Mouse (Mus musculus) MEL (cell line): ENCODE results near the gene Gm49387. TPM values are rescaled to one million over a fixed set of nuclear protein-coding genes. Genes with fewer than 3 reads are reported as not detected.

Experiments
- DNase-seq: peaks from one replicate; pipeline ENCODE4 v3.0.0; 2011; ENCODE audit warnings: low read depth, low spot score
- H3K27ac ChIP-seq: 2 replicates; pipeline ENCODE4 v1.5.1; 2012; ENCODE audit warnings: low read depth, mild to moderate bottlenecking, control low read depth, low read length, moderate library complexity; ENCODE audit not compliant: control insufficient read depth
- H3K27me3 ChIP-seq, 2 experiments: fragments of 150-350 bp in 1 of 2; sonication (generic) in 1 of 2; 2 replicates each; pipeline ENCODE4 v1.6.1; 2012; ENCODE audit warnings: low read length in 2 of 2, mild to moderate bottlenecking in 2 of 2, improper control_type of control experiment in 1 of 2, moderate library complexity in 1 of 2; ENCODE audit not compliant: insufficient read depth in 2 of 2, control insufficient read depth in 1 of 2
- H3K36me3 ChIP-seq, 2 experiments: 2 replicates each; pipeline ENCODE4 v1.6.1; 2012 to 2014; ENCODE audit warnings: low read length in 2 of 2, improper control_type of control experiment in 1 of 2, inconsistent platforms in 1 of 2, mild to moderate bottlenecking in 1 of 2; ENCODE audit not compliant: insufficient read depth in 2 of 2, control insufficient read depth in 1 of 2
- H3K4me1 ChIP-seq, 2 experiments: fragments of 150-350 bp in 1 of 2; sonication (generic) in 1 of 2; 2 replicates each; pipeline ENCODE4 v1.6.1; 2012; ENCODE audit warnings: low read length in 2 of 2, improper control_type of control experiment in 1 of 2, mild to moderate bottlenecking in 1 of 2; ENCODE audit not compliant: insufficient read depth in 2 of 2, control insufficient read depth in 1 of 2
- H3K4me3 ChIP-seq, 2 experiments: fragments of 150-350 bp in 1 of 2; sonication (generic) in 1 of 2; 2 replicates each; pipeline ENCODE4 v1.5.1; 2012; ENCODE audit warnings: low read depth in 2 of 2, low read length in 2 of 2, mild to moderate bottlenecking in 2 of 2, moderate library complexity in 2 of 2, control low read depth in 1 of 2, improper control_type of control experiment in 1 of 2; ENCODE audit not compliant: control insufficient read depth in 1 of 2, insufficient read depth in 1 of 2
- H3K79me2 ChIP-seq: 2 replicates; pipeline ENCODE4 v1.6.1; 2012; ENCODE audit warnings: mild to moderate bottlenecking, low read length, moderate library complexity; ENCODE audit not compliant: control insufficient read depth, poor library complexity, insufficient read depth
- H3K9ac ChIP-seq: 2 replicates; pipeline ENCODE4 v1.6.1; 2012; ENCODE audit warnings: low read depth, mild to moderate bottlenecking, control low read depth, low read length, moderate library complexity; ENCODE audit not compliant: control insufficient read depth, poor library complexity, severe bottlenecking
- H3K9me3 ChIP-seq: fragments of 150-350 bp; sonication (generic); replicated peaks from 2 replicates; pipeline ENCODE4 v1.6.1; 2012; ENCODE audit warnings: mild to moderate bottlenecking, low read length, improper control_type of control experiment, moderate library complexity; ENCODE audit not compliant: insufficient read depth
- CHD1 ChIP-seq: IDR thresholded peaks from 2 replicates; pipeline ENCODE4 v1.6.1; 2012; ENCODE audit warnings: low read depth, mild to moderate bottlenecking, inconsistent platforms, low read length, improper control_type of control experiment
- CTCF ChIP-seq, 3 experiments: IDR thresholded peaks in 2 of 3; conservative IDR thresholded peaks in 1 of 3; 2 replicates each; pipeline ENCODE4 v1.5.1; 2011 to 2012; ENCODE audit warnings: low read length in 3 of 3, low read depth in 2 of 3, mild to moderate bottlenecking in 2 of 3, improper control_type of control experiment in 1 of 3, inconsistent platforms in 1 of 3, mixed read lengths in 1 of 3, moderate library complexity in 1 of 3; ENCODE audit not compliant: control insufficient read depth in 1 of 3, insufficient read depth in 1 of 3, poor library complexity in 1 of 3, severe bottlenecking in 1 of 3
- ELF1 ChIP-seq: IDR thresholded peaks from 2 replicates; pipeline ENCODE4 v1.6.1; 2014; ENCODE audit warnings: low read depth, mild to moderate bottlenecking, inconsistent platforms, low read length, improper control_type of control experiment, moderate library complexity
- ETS1 ChIP-seq: IDR thresholded peaks from 2 replicates; pipeline ENCODE4 v1.6.1; 2012; ENCODE audit warnings: low read depth, mild to moderate bottlenecking, inconsistent platforms, low read length, improper control_type of control experiment, moderate library complexity
- GABPA ChIP-seq: IDR thresholded peaks from 2 replicates; pipeline ENCODE4 v1.6.1; 2012; ENCODE audit warnings: low read depth, mild to moderate bottlenecking, inconsistent platforms, low read length, improper control_type of control experiment, moderate library complexity
- GATA1 ChIP-seq: IDR thresholded peaks from 2 replicates; pipeline ENCODE4 v1.6.1; 2011; ENCODE audit warnings: low read depth, low read length, improper control_type of control experiment
- KAT2A ChIP-seq: conservative IDR thresholded peaks from 2 replicates; pipeline ENCODE4 v1.6.1; 2012; ENCODE audit warnings: low read depth, low read length, improper control_type of control experiment, inconsistent platforms
- MAFK ChIP-seq: IDR thresholded peaks from 2 replicates; pipeline ENCODE4 v1.6.1; 2011; ENCODE audit warnings: low read depth, mild to moderate bottlenecking, low read length, improper control_type of control experiment, borderline replicate concordance
- MAZ ChIP-seq: IDR thresholded peaks from 2 replicates; pipeline ENCODE4 v1.6.1; 2012; ENCODE audit warnings: low read depth, mild to moderate bottlenecking, inconsistent platforms, low read length, improper control_type of control experiment
- MEF2A ChIP-seq: IDR thresholded peaks from 2 replicates; pipeline ENCODE4 v1.6.1; 2014; ENCODE audit warnings: low read depth, mild to moderate bottlenecking, inconsistent platforms, low read length, improper control_type of control experiment; ENCODE audit not compliant: poor library complexity, insufficient replicate concordance, severe bottlenecking; ENCODE audit errors: extremely low read depth
- MXI1 ChIP-seq: IDR thresholded peaks from 2 replicates; pipeline ENCODE4 v1.6.1; 2011; ENCODE audit warnings: mild to moderate bottlenecking, low read depth, low read length, improper control_type of control experiment
- MYC ChIP-seq: IDR thresholded peaks from 2 replicates; pipeline ENCODE4 v1.6.1; 2011; ENCODE audit warnings: low read depth, mild to moderate bottlenecking, low read length, improper control_type of control experiment, moderate library complexity
- NELFE ChIP-seq: IDR thresholded peaks from 2 replicates; pipeline ENCODE4 v1.6.1; 2011; ENCODE audit warnings: low read depth, low read length, improper control_type of control experiment
- NRF1 ChIP-seq: IDR thresholded peaks from 2 replicates; pipeline ENCODE4 v1.6.1; 2014; ENCODE audit warnings: low read depth, mild to moderate bottlenecking, inconsistent platforms, low read length, improper control_type of control experiment, moderate library complexity; ENCODE audit not compliant: poor library complexity, insufficient read depth, severe bottlenecking
- POLR2AphosphoS2 ChIP-seq: IDR thresholded peaks from 2 replicates; pipeline ENCODE4 v1.6.1; 2011; ENCODE audit warnings: low read length, improper control_type of control experiment
- POLR2AphosphoS5 ChIP-seq: IDR thresholded peaks from 2 replicates; pipeline ENCODE4 v1.6.1; 2012; ENCODE audit warnings: low read depth, borderline replicate concordance, mild to moderate bottlenecking, inconsistent platforms, low read length, moderate library complexity, mixed read lengths
- RCOR1 ChIP-seq: IDR thresholded peaks from 2 replicates; pipeline ENCODE4 v1.6.1; 2012; ENCODE audit warnings: low read depth, mild to moderate bottlenecking, inconsistent platforms, low read length, improper control_type of control experiment
- TAL1 ChIP-seq: IDR thresholded peaks from 2 replicates; pipeline ENCODE4 v1.6.1; 2012; ENCODE audit warnings: mild to moderate bottlenecking, inconsistent platforms, low read length, moderate library complexity, mixed read lengths
- USF2 ChIP-seq, 2 experiments: IDR thresholded peaks; 2 replicates each; pipeline ENCODE4 v1.6.1; 2011 to 2012; ENCODE audit warnings: improper control_type of control experiment in 2 of 2, low read length in 2 of 2, borderline replicate concordance in 1 of 2, inconsistent platforms in 1 of 2, low read depth in 1 of 2, mild to moderate bottlenecking in 1 of 2; ENCODE audit not compliant: insufficient read depth in 1 of 2
- ZMIZ1 ChIP-seq: IDR thresholded peaks from 2 replicates; pipeline ENCODE4 v1.6.1; 2012; ENCODE audit warnings: low read depth, mild to moderate bottlenecking, inconsistent platforms, low read length, improper control_type of control experiment, moderate library complexity
- ZNF384 ChIP-seq: IDR thresholded peaks from 2 replicates; pipeline ENCODE4 v1.6.1; 2012; ENCODE audit warnings: low read depth, mild to moderate bottlenecking, inconsistent platforms, low read length, improper control_type of control experiment
- polyA plus RNA-seq, 2 experiments: library from polyadenylated mRNA; stranded (reverse) in 1 of 2; unstranded in 1 of 2; fragments of >175 nt in 1 of 2; fragments of >200 nt in 1 of 2; gene quantifications; 2 replicates each; pipeline versions ENCODE4 v1.2.1 to v1.2.4; 2012; ENCODE audit warnings: low replicate concordance in 2 of 2, low read depth in 1 of 2; ENCODE audit not compliant: insufficient read length in 2 of 2, insufficient read depth in 1 of 2, missing spikeins in 1 of 2
- total RNA-seq: library from RNA; depleted of rRNA; stranded (reverse); fragments of 300-350 nt; gene quantifications from 2 replicates; pipeline ENCODE4 v1.2.3, GENCODE M21; 2012

Gene Gm49387
- total and polyA plus RNA-seq, 3 experiments: 0.14 TPM; not detected in 2

DNA sequence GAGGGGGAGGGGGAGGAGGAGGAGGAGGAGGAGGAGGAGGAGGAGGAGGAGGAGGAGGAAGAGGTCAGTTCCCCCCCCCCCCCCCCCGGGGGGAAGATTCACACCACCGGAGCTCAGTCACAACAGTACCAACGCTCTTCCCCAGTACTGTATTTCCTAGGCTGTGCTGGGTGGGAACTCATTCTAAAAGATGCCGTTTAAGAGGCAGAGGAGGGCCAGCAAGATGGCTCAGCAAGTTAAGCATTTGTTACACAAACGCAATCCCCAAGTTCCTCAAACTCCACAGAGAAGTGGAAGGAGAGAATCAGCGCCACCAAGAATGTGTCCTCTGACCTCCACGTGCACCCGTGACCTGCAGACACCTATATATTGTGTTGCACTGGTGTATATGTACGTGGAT lies 57.6 kb downstream of the Gm49387 start:
- DNase-seq: peak; percentile 24
- H3K79me2 ChIP-seq: no peaks in the 10 kb centered on the region
- no peak for TF ChIP-seq MXI1
- no peak for TF ChIP-seq NELFE
- TF ChIP-seq POLR2AphosphoS5: no peak
- no peaks in the 10 kb centered on the region for H3K27me3 ChIP-seq
- no peak overlapping the region for H3K4me3 ChIP-seq
- no peaks in the 10 kb centered on the region for H3K9me3 ChIP-seq
- H3K27ac ChIP-seq: no peak overlapping the region
- H3K9ac ChIP-seq: no peak overlapping the region
- H3K36me3 ChIP-seq: no peaks in the 10 kb centered on the region
- H3K4me1 ChIP-seq: no peaks in the 10 kb centered on the region

DNA sequence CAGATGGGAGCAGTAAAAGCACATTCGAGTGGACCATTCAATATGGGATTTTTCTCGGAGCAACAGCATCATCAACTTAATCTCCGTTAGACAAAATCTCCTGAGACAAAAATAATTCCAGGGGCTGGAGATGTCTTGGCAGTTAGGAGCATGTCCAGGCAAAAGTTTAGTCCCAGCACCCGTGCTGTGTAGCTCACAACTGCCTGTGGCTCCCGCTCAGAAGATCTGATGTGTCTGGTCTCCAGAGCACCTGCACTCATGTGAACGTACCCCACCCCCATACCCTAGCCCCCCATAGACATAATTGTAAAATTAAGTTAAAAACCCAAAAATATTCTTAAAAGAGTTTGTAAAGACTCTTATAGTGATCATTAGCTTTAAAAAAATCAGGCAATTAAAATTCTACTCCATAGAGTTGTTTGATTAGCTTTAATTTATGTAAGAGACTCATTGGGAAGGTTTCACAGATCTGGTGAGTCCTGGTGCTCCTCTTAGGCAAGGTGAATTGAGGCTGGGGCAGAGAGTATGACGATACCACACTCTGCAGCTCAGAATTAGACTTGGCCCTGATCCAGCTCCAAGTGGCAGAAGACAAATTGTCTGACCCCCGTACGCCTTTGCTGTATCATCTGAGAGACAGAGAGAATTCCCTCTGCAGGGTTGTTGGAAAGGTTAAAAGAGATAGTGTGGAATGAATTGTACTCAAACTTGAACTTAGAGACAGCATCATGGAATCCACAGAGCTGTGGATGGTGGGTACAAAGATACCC lies 62.5 kb downstream of the Gm49387 start:
- Histone ChIP-seq H3K4me3 (no peak overlapping the region), H3K9me3 (no peaks in the 10 kb centered on the region), H3K27me3 (no peaks in the 10 kb centered on the region; a peak in 1 of 4 replicates), H3K4me1 (peaks cover 0 to 2% of the 10 kb centered on the region in 2 experiments; a peak in 1 of 4 replicates), H3K79me2 (no peaks in the 10 kb centered on the region), H3K27ac (no peak overlapping the region), H3K9ac (no peak overlapping the region), H3K36me3 (no peaks in the 10 kb centered on the region)
- TF ChIP-seq NELFE: no peak
- no peak for TF ChIP-seq GABPA
- no peak for TF ChIP-seq CHD1
- TF ChIP-seq NRF1: no peak
- TF ChIP-seq MYC: no peak
- no peak for TF ChIP-seq RCOR1
- no peak for TF ChIP-seq MAZ
- no peak for TF ChIP-seq MAFK
- TF ChIP-seq USF2 (IDR thresholded peaks at IDR 0.05; ENCODE audit: borderline replicate concordance in 1 of 2, insufficient read depth in 1 of 2, low read depth in 1 of 2, low read length in 2 of 2): no peak
- no peak for TF ChIP-seq ZNF384
- TF ChIP-seq ETS1: no peak
- TF ChIP-seq POLR2AphosphoS2: no peak
- TF ChIP-seq MEF2A: no peak
- no peak for TF ChIP-seq CTCF (IDR thresholded peaks at IDR 0.05 in 2 of 3, conservative IDR thresholded peaks at IDR 0.05 in 1 of 3; ENCODE audit: control insufficient read depth in 1 of 3, insufficient read depth in 1 of 3, low read depth in 2 of 3, low read length in 3 of 3, poor library complexity in 1 of 3, severe bottlenecking in 1 of 3)
- no peak for TF ChIP-seq GATA1
- no peak for TF ChIP-seq ZMIZ1
- no peak for TF ChIP-seq TAL1
- TF ChIP-seq ELF1: no peak
- no peak for TF ChIP-seq KAT2A
- DNase-seq: no peak
